Mouse (Mus musculus) heart, embryonic 11.5 days (tissue): ENCODE measurements around the gene Ush2a. TPM values are rescaled to one million over a fixed set of nuclear protein-coding genes. Genes with fewer than 3 reads are reported as not detected.

Experiments
- ATAC-seq: fragments of 200-750 bp; cut with Nextera tagmentation; replicated peaks from 2 replicates; pipeline ENCODE4 v1.8.0; 2017; ENCODE audit warnings: moderate library complexity; ENCODE audit not compliant: insufficient number of reproducible peaks, low FRiP score, low TSS enrichment
- H3K27ac ChIP-seq: fragments of 300-500 bp; sonication (generic); 2 replicates; pipeline ENCODE4 v1.5.1; 2014; ENCODE audit warnings: mild to moderate bottlenecking, low read depth, low read length
- H3K27me3 ChIP-seq: fragments of 300-500 bp; sonication (generic); 2 replicates; pipeline ENCODE4 v1.6.1; 2014; ENCODE audit warnings: mild to moderate bottlenecking, low read length, mixed read lengths; ENCODE audit not compliant: control insufficient read depth, insufficient read depth
- H3K36me3 ChIP-seq: fragments of 300-500 bp; sonication (generic); 2 replicates; pipeline ENCODE4 v1.6.1; 2014; ENCODE audit warnings: mild to moderate bottlenecking, low read length, moderate library complexity, mixed read lengths; ENCODE audit not compliant: control insufficient read depth, insufficient read depth
- H3K4me1 ChIP-seq: fragments of 300-500 bp; sonication (generic); 2 replicates; pipeline ENCODE4 v1.6.1; 2014; ENCODE audit warnings: low read length; ENCODE audit not compliant: control insufficient read depth, insufficient read depth
- H3K4me2 ChIP-seq: fragments of 300-500 bp; sonication (generic); 2 replicates; pipeline ENCODE4 v1.6.1; 2014; ENCODE audit warnings: mild to moderate bottlenecking, moderate library complexity
- H3K4me3 ChIP-seq: fragments of 300-500 bp; sonication (generic); 2 replicates; pipeline ENCODE4 v1.5.1; 2014; ENCODE audit warnings: low read depth, low read length
- H3K9ac ChIP-seq: fragments of 300-500 bp; sonication (generic); 2 replicates; pipeline ENCODE4 v1.6.1; 2014; ENCODE audit warnings: mild to moderate bottlenecking, low read depth, low read length, moderate library complexity
- H3K9me3 ChIP-seq: fragments of 300-500 bp; sonication (generic); replicated peaks from 2 replicates; pipeline ENCODE4 v1.6.1; 2016; ENCODE audit warnings: low read length; ENCODE audit not compliant: control insufficient read depth
- WGBS: fragments of 180-500 bp; shearing (Covaris S2); extraction: QIAGEN DNeasy Blood & Tissue Kit; methylation state at CpG from one replicate; pipeline ENCODE4 v1.1.7; 2014; ENCODE audit not compliant: insufficient replicate concordance; 5-methylcytosine and 5-hydroxymethylcytosine counted together
- polyA plus RNA-seq: library from polyadenylated mRNA; unstranded; fragments of >200 nt; fragmentation: Nextera tagmentation; extraction: Ambion mirVana; gene quantifications from 2 replicates; pipeline ENCODE4 v1.2.1, GENCODE M21; 2014

Gene Ush2a
- polyA plus RNA-seq, 1 experiment from 2014 or later, result 0.03 TPM

GRCm38 (mm10) chr1:188407613-188408386, 146.0 kb downstream of the Ush2a start:
- ATAC-seq, result no peak
- no peak overlapping the region for H3K9ac ChIP-seq
- H3K4me2 ChIP-seq, result no peak overlapping the region
- no peaks in the 10 kb centered on the region for H3K36me3 ChIP-seq
- H3K27ac ChIP-seq, result no peak overlapping the region
- WGBS, result 65% methylated on average over 8 of the region's 8 CpGs
- H3K4me1 ChIP-seq, result no peaks in the 10 kb centered on the region
- no peak overlapping the region for H3K4me3 ChIP-seq
- H3K27me3 ChIP-seq, result no peaks in the 10 kb centered on the region
- no peaks in the 10 kb centered on the region for H3K9me3 ChIP-seq

DNA sequence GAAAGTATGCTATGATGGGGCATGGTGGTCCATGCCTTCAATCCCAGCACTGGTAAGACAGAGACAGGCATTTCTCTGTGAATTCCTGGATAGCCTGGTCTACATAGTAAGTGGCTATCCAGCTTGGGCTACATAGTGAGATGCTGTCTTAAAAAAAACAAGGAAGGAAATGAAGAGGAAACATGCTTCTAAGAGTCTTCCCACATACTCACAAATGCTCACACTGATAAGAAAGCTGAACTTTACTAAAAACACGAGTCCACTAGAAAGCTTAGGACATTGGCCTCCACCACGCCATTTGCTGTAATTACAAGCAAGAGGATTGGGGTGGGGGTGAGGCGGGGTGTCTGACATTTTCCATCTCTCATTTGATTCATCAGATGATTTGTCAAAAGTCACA, 148.7 kb downstream of the Ush2a start:
- Histone ChIP-seq H3K27ac (no peak overlapping the region), H3K36me3 (no peaks in the 10 kb centered on the region), H3K4me2 (no peak overlapping the region), H3K4me3 (no peak overlapping the region), H3K9me3 (no peaks in the 10 kb centered on the region), H3K9ac (no peak overlapping the region), H3K4me1 (no peaks in the 10 kb centered on the region), H3K27me3 (no peaks in the 10 kb centered on the region)
- WGBS, result 77% methylated on average over 3 of the region's 3 CpGs
- no peak for ATAC-seq

- no peak overlapping the region for H3K27ac ChIP-seq
- H3K9me3 ChIP-seq, result no peaks in the 10 kb centered on the region
- ATAC-seq, result no peak
- H3K4me1 ChIP-seq, result no peaks in the 10 kb centered on the region
- WGBS, result 84% methylated on average over 2 of the region's 2 CpGs
- H3K4me3 ChIP-seq, result no peak overlapping the region
- no peaks in the 10 kb centered on the region for H3K27me3 ChIP-seq
- H3K9ac ChIP-seq, result no peak overlapping the region
- H3K4me2 ChIP-seq, result no peak overlapping the region
- no peaks in the 10 kb centered on the region for H3K36me3 ChIP-seq
Observed at GRCm38 (mm10) chr1:188420543-188420942, 158.7 kb downstream of the Ush2a start.

GRCm38 (mm10) chr1:188428172-188428571, 166.3 kb downstream of the Ush2a start:
- Histone ChIP-seq H3K9me3 (no peaks in the 10 kb centered on the region), H3K4me3 (no peak overlapping the region), H3K27ac (no peak overlapping the region), H3K9ac (no peak overlapping the region), H3K36me3 (no peaks in the 10 kb centered on the region), H3K4me2 (no peak overlapping the region), H3K4me1 (no peaks in the 10 kb centered on the region), H3K27me3 (no peaks in the 10 kb centered on the region)
- no peak for ATAC-seq
- WGBS, result 81% methylated on average over 6 of the region's 6 CpGs

DNA sequence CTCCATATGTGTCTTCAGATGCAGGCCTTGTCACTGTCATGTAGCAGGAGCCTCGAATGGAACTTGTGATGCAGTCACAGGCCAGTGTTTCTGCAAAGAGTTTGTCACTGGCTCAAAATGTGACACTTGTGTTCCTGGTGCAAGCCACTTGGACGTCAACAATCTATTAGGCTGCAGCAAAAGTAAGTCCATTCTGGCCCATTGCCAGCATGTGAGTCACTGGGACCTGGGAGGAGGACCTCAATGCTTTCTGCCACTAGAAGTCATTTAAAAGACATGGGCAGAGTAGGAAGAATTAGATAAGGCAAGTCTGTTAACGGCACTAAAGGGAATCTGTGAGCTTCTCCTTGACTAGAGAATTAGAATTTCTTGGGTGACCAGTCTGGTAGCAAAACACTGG, 168.9 kb downstream of the Ush2a start:
- WGBS, result 24% methylated on average over 3 of the region's 3 CpGs
- H3K36me3 ChIP-seq, result no peaks in the 10 kb centered on the region
- no peak overlapping the region for H3K4me3 ChIP-seq
- no peaks in the 10 kb centered on the region for H3K9me3 ChIP-seq
- no peaks in the 10 kb centered on the region for H3K4me1 ChIP-seq
- H3K4me2 ChIP-seq, result no peak overlapping the region
- H3K9ac ChIP-seq, result no peak overlapping the region
- H3K27me3 ChIP-seq, result no peaks in the 10 kb centered on the region
- H3K27ac ChIP-seq, result no peak overlapping the region
- ATAC-seq, result no peak

DNA sequence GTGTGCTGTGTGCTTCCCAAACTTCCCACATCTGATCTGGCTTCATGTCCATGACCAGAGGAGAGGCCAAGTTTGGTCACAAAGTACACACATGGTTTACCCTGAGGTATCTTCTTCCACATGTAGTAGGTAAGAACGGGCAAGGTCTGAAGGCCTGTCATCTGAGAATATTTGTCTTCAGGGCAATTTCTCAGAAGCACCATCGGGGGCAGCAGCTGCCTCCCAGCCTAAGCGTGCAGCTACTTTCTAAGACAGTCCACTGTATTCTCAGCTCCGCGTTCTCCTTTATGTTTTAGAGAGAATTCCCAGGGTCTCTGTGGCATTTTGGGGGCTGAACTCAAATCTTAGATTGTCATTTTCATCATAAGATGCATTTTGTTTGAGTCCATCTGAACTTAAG, 186.1 kb downstream of the Ush2a start:
- ATAC-seq, result no peak
- Histone ChIP-seq H3K4me3 (no peak overlapping the region), H3K9ac (no peak overlapping the region), H3K4me1 (no peaks in the 10 kb centered on the region), H3K27me3 (no peaks in the 10 kb centered on the region), H3K36me3 (no peaks in the 10 kb centered on the region), H3K4me2 (no peak overlapping the region), H3K27ac (no peak overlapping the region), H3K9me3 (no peaks in the 10 kb centered on the region)
- 74% methylated on average over 5 of the region's 5 CpGs for WGBS

DNA sequence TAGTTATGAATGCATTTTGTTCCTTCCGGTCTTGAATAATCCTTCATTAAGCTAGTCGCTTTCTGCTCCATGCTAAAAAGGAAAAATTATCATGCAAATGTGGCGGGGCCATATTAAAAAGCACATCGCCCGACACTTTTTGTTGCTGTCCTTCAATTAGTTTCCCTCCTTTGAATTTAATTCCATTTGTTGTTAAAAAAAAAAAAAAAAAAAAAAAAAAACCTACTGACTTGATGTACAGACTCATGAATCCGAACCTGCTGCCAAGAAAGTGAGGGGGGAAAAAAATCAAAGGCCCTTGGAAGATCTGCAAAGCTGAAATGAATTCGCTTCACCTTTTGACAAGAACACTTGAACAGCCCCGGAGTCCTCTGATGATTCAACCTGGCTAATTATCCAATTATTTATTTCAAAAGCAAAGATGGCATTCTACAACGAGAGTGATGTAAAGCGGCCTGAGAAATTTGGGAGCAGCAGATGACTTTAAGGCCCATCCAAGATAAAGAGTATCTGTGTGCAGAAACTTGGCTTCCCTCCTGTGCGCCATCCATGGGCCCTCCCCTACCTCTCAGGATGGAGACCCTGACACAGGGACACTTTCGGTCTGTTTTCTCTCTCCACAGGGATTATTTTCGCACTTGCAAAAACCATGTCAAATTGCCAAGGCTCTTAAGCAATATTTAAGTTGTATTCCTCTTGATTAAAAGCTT, 194.8 kb downstream of the Ush2a start:
- no peak overlapping the region for H3K27ac ChIP-seq
- no peaks in the 10 kb centered on the region for H3K4me1 ChIP-seq
- 78% methylated on average over 13 of the region's 13 CpGs for WGBS
- no peak overlapping the region for H3K4me3 ChIP-seq
- H3K36me3 ChIP-seq, result no peaks in the 10 kb centered on the region
- H3K27me3 ChIP-seq, result no peaks in the 10 kb centered on the region
- H3K9ac ChIP-seq, result no peak overlapping the region
- no peaks in the 10 kb centered on the region for H3K9me3 ChIP-seq
- ATAC-seq, result no peak
- no peak overlapping the region for H3K4me2 ChIP-seq

- no peak overlapping the region for H3K4me3 ChIP-seq
- H3K27me3 ChIP-seq, result no peaks in the 10 kb centered on the region
- H3K36me3 ChIP-seq, result no peaks in the 10 kb centered on the region
- WGBS, result 69% methylated on average over 13 of the region's 13 CpGs
- H3K4me1 ChIP-seq, result no peaks in the 10 kb centered on the region
- H3K9ac ChIP-seq, result no peak overlapping the region
- H3K4me2 ChIP-seq, result no peak overlapping the region
- no peak overlapping the region for H3K27ac ChIP-seq
- no peak for ATAC-seq
- H3K9me3 ChIP-seq, result no peaks in the 10 kb centered on the region
Observed at GRCm38 (mm10) chr1:188457221-188458008, 195.6 kb downstream of the Ush2a start.
